Mouse (Mus musculus) heart, postnatal 4 days (tissue): ENCODE measurements at regions not wholly inside any gene's neighbourhood (a gene's known extent, or its start where the extent isn't known, plus 50 kb on each side); places are given as distances from the start of the nearest gene placed in this dataset.
"Not testable (repeated sequence)": the region's sequence is repeated elsewhere in the genome, so short reads cannot be mapped to it uniquely, and the experiment has no call there.

Experiments
- DNase-seq: peaks from one replicate; pipeline ENCODE4 v3.0.0; 2021

DNA sequence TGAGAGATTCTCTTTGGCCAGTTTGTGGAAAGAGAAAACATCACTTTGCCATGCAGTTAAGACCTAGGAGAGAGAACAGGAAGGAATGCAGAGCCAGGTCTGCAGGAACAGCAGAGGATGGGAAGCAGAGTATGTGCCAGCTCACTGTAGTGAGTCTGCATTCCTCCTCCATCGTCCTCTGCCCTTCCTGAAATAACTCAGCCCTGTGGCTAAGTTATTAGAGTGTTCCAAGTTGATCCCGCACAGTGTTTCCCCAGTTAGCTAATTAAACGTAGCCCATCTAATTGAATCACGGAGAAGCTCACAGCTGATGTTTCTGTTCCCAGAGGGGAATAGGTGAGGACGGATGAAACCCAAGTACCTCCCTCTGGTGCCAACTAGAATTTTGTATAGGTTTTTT, 142.3 kb upstream of the Rack1 start:
- DNase-seq: no peak

DNA sequence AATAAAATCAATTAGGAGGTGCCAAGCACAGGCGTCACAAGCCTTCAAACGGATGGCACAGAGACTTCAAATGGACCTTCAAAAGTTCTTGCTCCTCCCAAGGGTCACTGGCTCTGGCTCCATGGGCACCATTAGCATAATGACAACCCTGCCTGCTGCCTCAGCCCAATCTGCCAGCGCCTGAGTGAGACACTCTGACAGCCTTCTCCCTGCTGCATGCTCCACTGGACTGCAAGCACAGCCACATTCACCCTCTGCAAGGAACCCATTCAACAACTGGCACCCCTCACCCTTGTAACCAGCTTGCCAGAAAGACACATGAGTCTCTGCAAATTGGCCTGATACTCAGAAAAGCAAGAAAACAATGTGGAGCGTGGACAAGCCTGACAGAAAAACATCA, 138.5 kb upstream of the Rack1 start:
- DNase-seq: no peak

DNA sequence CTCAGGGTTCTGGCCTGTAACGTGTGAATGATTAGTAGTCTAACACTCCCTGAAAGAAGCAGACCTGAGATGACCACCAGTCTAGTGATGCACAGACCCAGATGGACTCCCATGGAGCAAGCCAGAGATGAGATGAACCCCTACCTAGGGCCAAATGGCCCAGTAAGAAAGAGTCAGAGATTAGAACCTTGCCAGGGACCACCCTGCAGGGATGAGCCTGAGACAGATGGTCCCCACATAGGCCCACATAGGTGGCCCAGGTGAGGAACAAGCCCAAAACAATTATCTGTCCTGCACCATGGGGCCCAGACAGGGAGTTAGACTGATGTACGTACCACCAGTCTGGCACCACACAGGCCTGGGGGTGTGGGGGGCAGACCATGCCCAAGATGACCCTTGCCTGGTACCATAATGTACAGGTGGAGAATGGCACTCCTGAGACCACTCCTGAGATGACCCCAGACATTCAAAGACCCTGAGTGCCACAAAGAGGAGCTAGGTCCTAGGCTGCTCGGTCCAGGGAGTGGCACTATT, 115.3 kb upstream of the Rack1 start:
- no peak for DNase-seq

DNA sequence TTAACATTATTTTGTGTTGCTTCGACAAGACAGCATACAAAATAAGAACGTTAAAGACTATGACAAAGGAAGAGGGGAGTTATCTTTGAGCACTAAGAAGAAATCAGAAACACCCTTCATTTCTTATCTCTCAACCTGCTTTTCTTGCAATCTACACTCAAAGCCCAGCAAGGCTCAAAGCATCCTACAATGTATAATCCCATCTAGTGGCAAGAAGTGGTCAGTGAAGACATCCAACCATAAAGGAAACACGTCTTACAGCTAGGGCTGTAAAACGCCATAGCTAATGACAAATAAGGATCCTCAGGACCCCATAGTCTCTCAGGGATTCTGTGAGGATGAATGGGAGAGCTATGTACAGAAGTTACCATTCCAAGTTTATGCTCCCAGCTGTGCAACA, 110.1 kb upstream of the Rack1 start:
- DNase-seq: no peak

DNA sequence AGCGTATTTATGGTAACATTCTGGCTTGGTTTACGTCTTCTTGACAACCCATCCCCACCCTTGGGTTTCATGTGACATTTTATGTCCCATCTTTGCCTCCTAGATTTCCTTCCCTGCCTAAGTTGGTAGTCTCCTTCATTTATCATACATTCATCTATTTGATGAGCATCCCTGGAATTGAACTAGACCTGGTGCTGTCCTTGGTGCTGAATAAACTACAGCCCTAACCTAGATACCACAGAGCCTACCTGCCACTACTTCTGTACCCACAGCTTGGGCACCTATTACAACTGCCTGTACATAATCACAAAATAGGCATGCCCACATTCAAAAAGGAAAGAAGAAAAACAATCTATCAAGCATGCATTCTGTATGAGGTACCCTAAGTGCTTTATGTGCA, 103.8 kb upstream of the Rack1 start:
- DNase-seq: peak; percentile 12

DNA sequence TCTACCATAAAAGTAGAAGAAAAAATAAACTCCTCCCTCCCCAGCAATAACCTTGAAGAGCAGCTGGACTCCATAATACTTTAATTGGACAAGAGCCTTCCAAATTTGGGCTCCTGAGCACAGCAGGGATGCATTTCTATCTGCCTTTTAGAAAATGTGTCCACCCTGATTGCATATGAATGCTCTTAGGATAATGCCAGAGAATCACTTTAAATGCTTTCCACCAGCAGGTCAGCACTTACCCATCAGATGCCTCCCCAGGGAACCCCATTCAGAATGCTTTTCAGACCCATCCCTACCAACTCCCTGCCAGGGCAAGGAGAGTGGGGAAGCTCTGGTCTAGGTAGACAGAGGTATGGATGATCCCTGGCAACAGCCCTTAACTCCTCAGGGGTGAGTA, 102.9 kb upstream of the Rack1 start:
- DNase-seq: no peak

DNA sequence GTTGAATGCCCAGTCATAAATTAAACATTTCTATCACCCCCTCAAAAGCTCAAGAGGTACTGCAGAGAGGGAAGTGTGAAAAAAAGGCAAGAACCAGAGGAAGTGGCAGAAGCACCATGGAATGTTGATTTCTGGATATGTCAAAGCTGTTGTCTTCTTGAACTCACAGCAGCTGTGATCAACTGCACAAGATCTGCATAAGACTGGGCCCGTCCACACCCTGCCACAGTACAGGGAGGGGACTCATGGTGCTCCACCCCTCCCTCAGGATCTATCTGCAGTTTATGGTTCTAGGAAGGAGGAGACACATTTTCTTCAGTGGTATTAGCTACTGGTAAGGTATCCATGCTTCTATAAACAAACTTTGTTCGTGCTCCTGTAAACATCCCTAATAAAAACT, 92.9 kb upstream of the Rack1 start:
- DNase-seq: no peak

DNA sequence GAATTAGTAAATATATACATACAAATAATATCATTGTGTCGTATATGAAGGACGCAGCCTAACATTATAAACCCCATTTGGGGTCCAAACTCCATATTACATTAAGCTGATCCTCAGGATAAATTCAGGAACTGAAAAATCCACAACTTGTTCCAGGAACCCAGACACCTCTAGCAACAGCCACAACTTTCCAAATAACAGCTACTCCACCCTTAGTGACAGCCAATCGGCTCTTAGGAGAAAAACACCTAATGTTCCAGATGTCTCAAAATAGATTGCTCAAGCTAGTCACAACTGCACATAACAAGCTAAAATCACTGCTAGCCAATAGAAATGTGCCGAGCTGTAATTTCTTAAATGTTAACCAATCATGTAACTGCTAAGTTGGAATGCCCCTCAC, 89.2 kb upstream of the Rack1 start:
- DNase-seq: no peak

DNA sequence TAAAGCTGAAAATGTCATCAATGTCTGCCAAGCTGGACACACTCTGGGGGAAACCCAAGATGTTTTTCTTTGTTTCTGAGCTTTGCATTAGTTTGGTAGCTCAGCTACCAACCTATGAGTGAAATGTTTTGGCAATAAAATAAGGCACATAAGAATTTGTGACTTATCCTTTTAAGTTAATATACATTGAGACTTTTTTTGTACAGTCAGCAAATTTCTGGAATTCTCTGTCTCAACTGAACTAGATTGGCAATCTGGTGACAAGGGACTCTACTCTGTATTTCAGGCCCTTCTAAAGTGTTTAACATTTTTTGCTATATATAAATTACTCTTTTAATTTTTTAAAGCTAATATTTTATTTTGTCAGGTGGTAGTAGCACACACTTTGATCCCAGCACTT, 76.1 kb upstream of the Rack1 start:
- DNase-seq: no peak

DNA sequence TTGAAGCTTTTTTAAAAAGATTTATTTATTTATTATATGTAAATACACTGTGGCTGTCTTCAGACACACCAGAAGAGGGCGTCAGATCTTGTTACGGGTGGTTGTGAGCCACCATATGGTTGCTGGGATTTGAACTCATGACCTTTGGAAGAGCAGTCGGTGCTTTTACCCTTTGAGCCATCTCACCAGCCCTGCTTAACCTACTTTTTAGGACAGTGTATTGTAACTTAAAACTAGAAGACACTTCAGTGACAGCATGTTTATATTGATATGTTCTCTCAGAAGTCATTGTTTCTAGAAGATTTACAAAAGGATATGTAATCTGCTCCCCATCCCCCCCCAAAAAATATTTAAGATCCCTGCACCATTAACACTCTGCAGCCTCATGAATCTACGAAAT, 69.3 kb upstream of the Rack1 start:
- DNase-seq: not testable (repeated sequence)

DNA sequence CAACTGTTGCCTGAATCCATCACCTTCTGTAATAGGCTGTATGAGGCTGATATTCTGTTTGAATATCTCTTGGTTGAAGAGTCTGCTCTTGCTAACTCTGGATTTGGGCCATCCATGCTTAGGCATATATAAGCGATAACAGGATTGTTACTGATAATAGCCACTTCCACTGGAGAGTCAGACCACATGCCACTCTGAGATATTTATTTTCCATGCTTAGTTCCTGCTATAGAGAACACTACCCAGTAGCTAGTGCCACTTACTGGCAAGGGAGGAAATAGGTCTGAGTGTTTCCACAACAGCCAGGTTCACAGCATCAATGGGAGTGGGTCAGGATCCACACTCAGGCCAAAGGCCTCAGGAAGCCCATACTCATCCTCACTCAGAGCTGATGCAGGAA, 53.6 kb upstream of the Rack1 start:
- DNase-seq: no peak

DNA sequence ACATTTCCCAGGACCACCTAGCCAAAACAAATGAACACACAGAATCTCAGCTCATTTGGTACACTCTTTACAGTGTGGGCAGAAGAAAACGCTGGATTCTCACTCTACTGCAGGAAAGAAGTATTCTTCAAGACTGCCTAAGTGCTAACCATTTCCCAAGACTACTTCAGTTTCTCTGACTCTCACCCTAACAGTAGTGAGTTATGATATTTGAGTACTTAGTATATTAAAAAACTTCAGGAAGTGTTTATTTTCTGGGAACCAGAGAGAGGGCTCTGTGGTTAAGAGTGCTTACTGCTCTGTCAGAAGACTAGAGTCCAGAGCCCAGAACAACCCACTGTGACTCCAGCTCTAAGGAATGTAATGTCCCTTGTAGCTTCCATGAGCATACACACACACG, 52.1 kb upstream of the Rack1 start:
- DNase-seq: no peak
